Mouse (Mus musculus): ENCODE results near the gene Wwox.

- TF ChIP-seq POLR2A (IDR thresholded peaks at IDR 0.05; ENCODE audit: control insufficient read depth, low read depth, low read length) = no peak
- no peak for TF ChIP-seq CTCF (IDR thresholded peaks at IDR 0.05; ENCODE audit: control insufficient read depth, insufficient read depth, insufficient replicate concordance, low read depth, low read length)
These were observed 414.3 kb downstream of the Wwox start for GRCm38 (mm10) chr8:114853765-114854164.
